Comparison of ENCODE assay signal across 8 mouse cellular contexts in the genomic region with DNA sequence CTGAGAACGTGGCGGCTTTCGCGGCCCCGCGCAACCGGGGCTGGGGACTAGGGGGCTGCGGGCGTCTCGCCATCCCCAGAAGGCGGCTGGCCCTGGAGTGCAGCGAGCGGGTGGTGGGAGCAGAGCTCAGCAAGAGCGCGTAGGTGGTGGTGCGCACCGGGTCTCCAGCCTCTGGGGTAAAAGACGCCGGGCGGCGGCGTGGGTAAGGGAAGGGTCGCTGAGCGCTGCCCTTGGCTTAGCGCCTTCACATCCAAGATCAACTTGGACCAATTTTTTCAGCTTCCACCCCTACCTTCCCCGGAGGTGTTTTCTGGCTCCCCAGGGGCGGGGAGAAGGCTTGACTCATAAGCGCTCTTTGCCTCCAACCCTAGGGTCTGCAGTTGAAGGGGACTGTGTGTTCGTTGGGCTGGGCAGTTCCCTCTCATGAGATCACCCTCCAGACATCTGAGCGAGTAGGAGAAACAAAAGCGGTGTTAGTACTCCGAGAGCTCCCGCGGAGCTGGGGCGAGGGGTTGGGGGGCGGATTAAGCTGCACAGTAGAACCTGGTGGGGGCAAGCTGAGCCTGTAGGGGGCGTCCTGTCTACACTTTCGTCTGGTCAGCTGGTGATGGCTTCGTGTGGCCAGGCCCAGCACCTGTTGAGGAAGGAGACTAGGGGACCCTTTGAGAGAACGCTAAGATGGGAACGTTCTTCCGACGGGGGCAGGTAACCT. TPM values are rescaled to one million over a fixed set of nuclear protein-coding genes. Genes with fewer than 3 reads are reported as not detected.
DNase-seq lines count a peak whose midpoint lies in the region; ATAC-seq and TF ChIP-seq lines count a peak whose summit lies in the region.

No protein-coding gene starts in this region.

- peak; percentile 29 for ATAC-seq in lung, embryonic 14.5 days (ENCODE audit: insufficient read depth)
- no peak for ATAC-seq in heart, embryonic 13.5 days (ENCODE audit: extremely low read depth, insufficient number of reproducible peaks, low FRiP score, low TSS enrichment)
- ATAC-seq in stomach, postnatal 0 days (ENCODE audit: low FRiP score, low TSS enrichment) = peak; percentile 56
- no peak for ATAC-seq in inflammation-experienced regulatory T-cells, adult 6 months

- peak overlapping the region; percentile 57 for H3K9ac ChIP-seq in lung, embryonic 14.5 days
- H3K9ac ChIP-seq in heart, embryonic 13.5 days = peak overlapping the region; percentile 76
- H3K9ac ChIP-seq in stomach, postnatal 0 days (ENCODE audit: low read length) = peak overlapping the region; percentile 58

- 1% methylated on average over 43 of the region's 43 CpGs for WGBS in lung, embryonic 14.5 days
- WGBS in heart, embryonic 13.5 days = 1% methylated on average over 43 of the region's 43 CpGs
- 2% methylated on average over 36 of the region's 43 CpGs for WGBS in stomach, postnatal 0 days

- H3K4me3 ChIP-seq in lung, embryonic 14.5 days (ENCODE audit: low read depth, low read length) = peak overlapping the region; percentile 49
- H3K4me3 ChIP-seq in heart, embryonic 13.5 days = peak overlapping the region; percentile 72
- peak overlapping the region; percentile 59 for H3K4me3 ChIP-seq in stomach, postnatal 0 days (ENCODE audit: low read depth, low read length)

- no peak overlapping the region for H3K27ac ChIP-seq in lung, embryonic 14.5 days (ENCODE audit: low read depth)
- no peak overlapping the region for H3K27ac ChIP-seq in heart, embryonic 13.5 days (replicated peaks)
- H3K27ac ChIP-seq in stomach, postnatal 0 days (replicated peaks) = no peak overlapping the region

- TF ChIP-seq EP300 in stomach, postnatal 0 days (optimal IDR thresholded peaks at IDR 0.05) = no peak

- H3K4me1 ChIP-seq in lung, embryonic 14.5 days (ENCODE audit: insufficient read depth) = no peaks in the 10 kb centered on the region
- peaks cover 16% of the 10 kb centered on the region for H3K4me1 ChIP-seq in heart, embryonic 13.5 days
- no peaks in the 10 kb centered on the region for H3K4me1 ChIP-seq in stomach, postnatal 0 days (replicated peaks; ENCODE audit: control insufficient read depth, insufficient read depth)

- no peaks in the 10 kb centered on the region for H3K36me3 ChIP-seq in lung, embryonic 14.5 days (ENCODE audit: insufficient read depth)
- H3K36me3 ChIP-seq in heart, embryonic 13.5 days = no peaks in the 10 kb centered on the region
- H3K36me3 ChIP-seq in stomach, postnatal 0 days (ENCODE audit: control insufficient read depth, insufficient read depth, low read length) = no peaks in the 10 kb centered on the region

- peak overlapping the region; percentile 99 for H3K4me2 ChIP-seq in lung, embryonic 14.5 days
- peak overlapping the region; percentile 100 for H3K4me2 ChIP-seq in heart, embryonic 13.5 days
- peak overlapping the region; percentile 82 for H3K4me2 ChIP-seq in stomach, postnatal 0 days (replicated peaks; ENCODE audit: low read depth)

- peak; percentile 74 for DNase-seq in lung, embryonic 14.5 days
- no peak for DNase-seq in lung, postnatal 25 days (ENCODE audit: low spot score)
- peak; percentile 81 for DNase-seq in embryo, embryonic 10.5 days (ENCODE audit: low spot score)
- DNase-seq in layer of hippocampus, postnatal 14 days (ENCODE audit: low spot score in 2 of 2) = peak; percentile 65 to 81
- peak; percentile 71 for DNase-seq in mesoderm, embryonic 11.5 days (ENCODE audit: low read depth, low spot score)
- peak; percentile 52 for DNase-seq in stomach, postnatal 0 days (ENCODE audit: low spot score)

- peak; percentile 63 for TF ChIP-seq CTCF in lung, embryonic 14.5 days (IDR thresholded peaks at IDR 0.05; ENCODE audit: low read depth)
- peak; percentile 64 for TF ChIP-seq CTCF in stomach, postnatal 0 days (IDR thresholded peaks at IDR 0.05; ENCODE audit: low read depth)

- H3K9me3 ChIP-seq in lung, embryonic 14.5 days (ENCODE audit: low read depth, low read length) = no peaks in the 10 kb centered on the region
- no peaks in the 10 kb centered on the region for H3K9me3 ChIP-seq in heart, embryonic 13.5 days
- H3K9me3 ChIP-seq in stomach, postnatal 0 days (ENCODE audit: control insufficient read depth, low read length) = no peaks in the 10 kb centered on the region

- peaks cover 51% of the 10 kb centered on the region for H3K27me3 ChIP-seq in lung, embryonic 14.5 days (ENCODE audit: insufficient read depth, low read length)
- peaks cover 92% of the 10 kb centered on the region for H3K27me3 ChIP-seq in heart, embryonic 13.5 days (replicated peaks)
- peaks cover 6% of the 10 kb centered on the region; the same call in 1 of the 2 replicates for H3K27me3 ChIP-seq in stomach, postnatal 0 days (ENCODE audit: control insufficient read depth, insufficient read depth, low read length)

RNA-seq across cellular contexts. Expression of gene Galnt16, which starts 1.7 kb away (rescaled TPM):
- polyA plus RNA-seq in lung, embryonic 14.5 days (2014; fragmentation: Nextera tagmentation; extraction: Ambion mirVana) = 4.8 and 6.7 TPM in 2 replicates
- 3.2 and 3.7 TPM in 2 replicates for polyA plus RNA-seq in heart, embryonic 13.5 days (2015; fragmentation: Nextera tagmentation; extraction: Ambion mirVana)
- 100 to 1,000 TPM; 126 to 127 TPM for total RNA-seq in layer of hippocampus, postnatal 14 days (2021)
- polyA plus RNA-seq in stomach, postnatal 0 days (2015; fragmentation: Nextera tagmentation; extraction: Ambion mirVana) = 6.1 and 6.3 TPM in 2 replicates
- polyA plus RNA-seq in inflammation-experienced regulatory T-cells, adult 6 months (2017; shearing (Covaris generic)) = 1 to 10 TPM in 1 of 3 experiments, under 1 TPM in 1, not detected in 1; 0.70 to 1.6 TPM

RNA-seq across cellular contexts. Expression of gene Exd2, which starts 56.9 kb away (rescaled TPM):
- polyA plus RNA-seq in lung, embryonic 14.5 days (2014; fragmentation: Nextera tagmentation; extraction: Ambion mirVana) = 28.5 and 29.5 TPM in 2 replicates
- polyA plus RNA-seq in heart, embryonic 13.5 days (2015; fragmentation: Nextera tagmentation; extraction: Ambion mirVana) = 16.6 and 16.9 TPM in 2 replicates
- total RNA-seq in layer of hippocampus, postnatal 14 days (2021) = 10 to 100 TPM; 70.3 to 71.3 TPM
- polyA plus RNA-seq in stomach, postnatal 0 days (2015; fragmentation: Nextera tagmentation; extraction: Ambion mirVana) = 9.0 and 10.6 TPM in 2 replicates
- 10 to 100 TPM; 17.8 to 30.0 (median 25.9) TPM for polyA plus RNA-seq in inflammation-experienced regulatory T-cells, adult 6 months (2017; shearing (Covaris generic))

Comparison
In these comparisons a context has a peak if more than half of its experiments do, and no peak if none do; other contexts are left out.
1. ATAC-seq: peak in lung, embryonic 14.5 days (single experiment) and stomach, postnatal 0 days (single experiment); none in heart, embryonic 13.5 days (single experiment) and inflammation-experienced regulatory T-cells, adult 6 months (single experiment).
2. Peak in every context shown above with its lines, with median percentiles within 50 percentile points of each other: H3K4me2 ChIP-seq, H3K4me3 ChIP-seq and H3K9ac ChIP-seq.